Mouse (Mus musculus) thymus, postnatal 10 days (tissue): ENCODE data around the gene Txn2.
A peak's percentile ranks its signal among the peaks of the same experiment; 100 is the strongest.

Source experiments
- DNase-seq, 2 experiments: peaks; one replicate each; pipeline ENCODE4 v3.0.0; 2021; ENCODE audit warnings: low spot score in 2 of 2

Gene Txn2

DNA sequence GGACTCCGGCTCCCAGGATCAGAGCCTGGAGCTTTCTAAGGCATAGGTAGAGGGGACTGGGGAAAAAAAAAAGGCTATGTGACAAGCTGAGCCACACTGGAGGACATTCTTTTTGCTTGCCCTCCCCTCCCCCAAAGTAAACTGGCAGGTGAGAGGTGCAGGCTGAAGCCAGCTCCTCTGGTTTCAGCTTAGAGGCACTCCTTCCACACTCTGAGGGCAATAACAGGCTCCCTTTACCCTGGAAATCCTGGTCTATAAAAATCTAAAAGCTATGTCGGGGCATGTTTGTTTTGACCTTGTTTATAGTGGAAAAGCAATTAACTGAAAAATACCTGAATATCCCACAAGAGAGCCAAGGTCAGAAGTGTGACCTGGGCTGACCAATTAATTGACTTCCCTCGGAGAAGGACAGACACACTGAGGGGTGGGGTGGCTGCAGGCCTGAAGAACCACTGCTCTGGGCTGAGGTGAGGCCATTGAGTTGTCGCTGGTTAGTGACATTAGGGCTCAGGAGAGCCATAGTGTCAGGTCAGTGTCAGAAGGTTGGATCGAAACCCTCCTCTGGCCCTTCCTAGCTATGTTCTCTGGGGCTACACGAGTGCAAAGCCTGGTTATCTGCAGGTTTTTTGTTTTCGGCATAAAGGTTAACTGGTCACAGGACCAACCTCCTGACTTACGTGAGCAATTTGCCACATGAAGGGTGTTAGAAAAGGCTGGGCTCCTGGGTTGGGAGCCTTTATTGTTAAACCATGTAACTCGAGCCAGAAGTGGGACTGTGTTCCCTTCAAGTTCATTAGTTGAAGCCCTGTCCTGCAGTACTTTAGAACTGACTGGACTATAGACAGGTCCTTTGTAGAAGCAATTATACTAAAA, 20.9 kb downstream of the Txn2 start:
- no peak for DNase-seq

DNA sequence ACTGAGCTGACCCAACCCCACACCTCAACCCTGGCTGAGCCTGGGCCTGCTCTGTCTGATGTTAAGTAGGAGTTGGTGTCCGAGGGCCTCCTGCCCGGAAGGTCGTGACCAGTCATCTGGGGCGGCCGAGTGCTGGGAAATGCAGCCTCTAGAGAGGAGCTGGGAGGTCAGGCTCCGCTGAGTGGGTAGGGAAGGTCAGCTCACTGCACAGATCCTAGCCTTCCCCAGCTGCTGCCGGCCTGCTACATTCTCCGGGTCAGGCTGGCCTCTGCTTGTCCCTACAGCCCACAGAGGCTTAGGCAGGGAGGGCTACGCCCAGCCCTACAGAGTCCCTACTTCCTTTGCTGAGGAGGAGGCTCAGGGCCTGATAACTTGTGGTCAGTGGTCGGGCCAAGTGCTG, 22.3 kb downstream of the Txn2 start:
- DNase-seq = no peak

DNA sequence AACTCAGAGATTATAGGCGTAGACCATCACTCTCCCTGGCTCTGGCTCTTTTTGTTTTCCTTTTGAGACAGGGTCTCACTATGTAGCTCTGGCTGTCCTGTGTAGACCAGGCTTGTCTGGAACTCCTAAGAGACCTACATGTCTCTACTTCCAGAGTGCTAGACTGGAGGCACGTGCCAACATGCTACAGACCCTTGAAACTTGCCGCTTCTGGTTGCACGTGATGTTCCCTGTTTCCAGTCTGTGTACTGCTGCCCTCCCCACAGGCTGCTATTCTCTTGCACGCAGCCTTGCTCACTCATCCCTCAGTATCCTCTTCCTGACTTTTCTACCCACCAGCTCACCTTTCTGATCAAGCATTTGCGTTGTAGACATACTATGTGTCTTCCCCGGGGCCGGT, 22.7 kb downstream of the Txn2 start:
- DNase-seq = no peak

- peak; percentile 57 to 60 for DNase-seq
These were observed 23.4 kb downstream of the Txn2 start for GRCm38 (mm10) chr15:77905275-77905970.

DNA sequence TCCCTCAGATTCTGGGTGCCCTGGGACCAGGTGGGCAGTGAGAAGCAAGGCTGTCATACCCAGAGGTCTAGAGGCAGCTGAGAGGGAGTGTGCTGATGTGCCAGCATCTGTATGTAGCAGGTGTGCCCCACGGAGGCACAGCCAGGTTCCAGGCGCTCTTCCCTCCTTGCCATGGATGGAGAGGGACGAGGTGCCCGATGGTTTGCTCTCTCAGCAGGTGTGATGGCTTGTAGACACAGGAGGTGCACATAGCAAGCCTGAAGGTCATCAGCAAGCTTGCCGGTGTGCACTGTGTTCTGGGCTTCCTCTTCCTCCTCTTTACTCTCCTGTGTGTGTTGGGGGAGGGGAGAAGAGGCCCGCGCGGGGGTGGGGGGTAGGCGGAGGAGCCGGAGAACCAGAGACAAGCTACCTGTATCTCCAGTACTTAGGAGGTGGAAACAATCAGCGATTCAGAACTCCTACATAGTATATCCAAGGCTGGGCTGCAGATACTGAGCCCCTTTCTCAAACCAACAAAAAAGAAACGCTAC, 24.4 kb downstream of the Txn2 start:
- DNase-seq = peak; percentile 39 to 60

GRCm38 (mm10) chr15:77903176-77903575, 25.6 kb downstream of the Txn2 start:
- no peak for DNase-seq

DNA sequence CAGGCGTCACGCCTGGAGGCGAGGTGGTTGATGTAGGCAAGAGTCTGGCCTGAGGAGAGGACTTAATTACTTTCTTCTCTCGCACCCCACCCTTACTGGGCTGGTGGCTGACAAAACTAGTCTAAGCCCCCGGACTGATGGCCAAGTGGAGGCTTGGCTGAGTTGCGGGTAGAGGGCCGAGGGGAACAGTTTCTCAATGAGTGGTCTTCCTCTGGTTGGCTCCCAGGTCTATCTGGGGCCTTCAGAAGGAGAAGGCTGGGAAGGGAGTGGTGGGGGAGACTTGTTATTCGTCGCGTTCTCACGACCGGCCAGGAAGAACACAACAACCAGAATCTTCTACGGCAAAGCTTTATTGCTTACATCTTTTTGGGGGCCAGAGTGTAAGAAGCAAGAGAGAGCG, 33.9 kb downstream of the Txn2 start:
- no peak for DNase-seq

DNA sequence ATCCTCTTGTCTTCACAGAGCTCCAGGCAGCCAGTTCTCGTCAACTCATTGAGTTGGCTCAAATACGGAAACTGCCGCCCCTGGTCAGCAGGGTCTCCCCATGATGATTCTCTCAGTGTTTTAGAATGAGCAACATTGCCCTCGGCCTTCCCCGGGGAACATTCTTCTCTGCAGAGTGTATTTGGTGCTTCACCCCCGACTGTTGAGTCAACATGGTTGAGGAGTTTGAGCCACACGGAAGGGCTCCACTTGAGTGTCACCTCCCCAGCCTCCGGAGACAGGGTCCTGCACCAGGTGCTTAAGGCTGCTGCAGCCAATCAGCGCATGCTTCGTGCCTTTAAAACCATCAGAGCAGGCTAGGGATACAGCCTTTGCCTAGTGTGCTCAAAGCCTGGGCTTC, 35.5 kb downstream of the Txn2 start:
- no peak for DNase-seq

DNA sequence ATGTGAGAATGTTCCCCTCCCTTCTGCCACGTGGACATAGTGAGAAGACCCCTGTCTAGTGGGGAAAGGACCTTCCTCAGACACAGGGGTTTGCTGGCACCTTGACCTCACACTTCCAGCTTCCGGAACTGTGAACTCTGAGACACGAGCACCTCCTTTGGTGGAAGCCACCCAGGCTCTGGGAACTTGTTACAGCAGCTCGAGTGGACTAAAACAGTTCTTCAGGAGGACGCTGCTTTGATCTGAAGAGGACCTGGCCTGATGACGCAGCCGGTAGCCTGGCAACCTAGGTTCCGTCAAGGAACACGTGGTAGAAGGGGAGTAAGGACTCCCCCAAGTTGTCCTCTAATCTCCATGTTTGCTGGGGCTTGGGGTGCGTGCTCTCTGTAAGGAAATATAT, 36.4 kb downstream of the Txn2 start:
- DNase-seq = no peak

- DNase-seq = no peak
These were observed 37.0 kb downstream of the Txn2 start for GRCm38 (mm10) chr15:77891766-77892165.

DNA sequence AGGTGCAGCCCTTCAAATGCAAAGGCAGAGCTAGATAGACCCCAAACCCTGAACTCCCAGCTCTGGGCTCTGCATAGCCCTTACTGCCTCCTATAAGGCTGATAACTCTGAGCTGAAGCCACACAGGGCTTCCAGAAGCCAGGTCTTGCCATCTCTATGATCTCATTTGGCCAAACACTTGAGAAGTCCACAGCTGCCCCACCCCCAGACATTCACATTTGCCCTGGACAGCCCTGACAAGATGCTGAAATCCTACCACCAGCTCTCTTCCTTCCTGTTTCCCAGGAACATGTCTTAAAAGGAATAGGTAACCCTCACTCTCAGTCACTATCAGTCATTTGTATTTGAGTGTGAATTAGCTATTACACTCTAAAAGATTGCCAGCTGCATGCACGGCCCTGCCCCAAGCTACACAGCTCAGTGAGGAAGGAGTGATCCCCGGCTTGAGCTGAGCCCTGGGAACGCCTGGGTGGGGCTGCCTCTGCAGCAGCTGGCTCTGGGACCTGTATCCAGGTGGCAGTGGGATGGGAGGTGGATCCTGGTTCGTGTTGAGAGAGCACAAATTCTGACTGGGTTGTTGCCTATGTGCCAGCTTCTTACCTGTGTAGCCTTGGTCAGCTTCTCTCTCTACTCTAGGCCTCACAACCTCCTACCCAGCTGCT, 38.9 kb downstream of the Txn2 start:
- no peak for DNase-seq

DNA sequence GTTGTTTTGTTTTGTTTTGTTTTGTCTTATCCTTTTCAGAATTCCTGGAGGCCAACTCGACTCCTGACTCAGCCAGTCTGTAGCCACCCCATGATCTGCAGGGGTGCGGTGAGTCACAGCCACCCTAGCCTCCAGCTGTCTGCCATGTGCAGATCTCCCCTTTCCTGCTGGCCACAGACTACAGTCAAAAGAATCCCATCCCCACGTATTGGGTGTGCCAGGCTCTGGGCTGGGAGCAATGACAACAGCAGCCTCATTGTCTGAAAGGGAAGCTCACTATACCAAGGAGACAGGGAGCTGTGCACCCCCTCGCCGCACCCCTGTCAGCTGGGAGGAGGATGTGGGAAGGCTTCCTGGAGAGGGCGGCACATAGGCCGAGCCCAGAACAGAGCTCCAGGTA, 40.5 kb downstream of the Txn2 start:
- no peak for DNase-seq

GRCm38 (mm10) chr15:77887093-77887488, 41.7 kb downstream of the Txn2 start:
- no peak for DNase-seq

- no peak for DNase-seq
These were observed 42.3 kb downstream of the Txn2 start for GRCm38 (mm10) chr15:77886369-77887092.

GRCm38 (mm10) chr15:77885945-77886344, 42.9 kb downstream of the Txn2 start:
- DNase-seq = no peak

DNA sequence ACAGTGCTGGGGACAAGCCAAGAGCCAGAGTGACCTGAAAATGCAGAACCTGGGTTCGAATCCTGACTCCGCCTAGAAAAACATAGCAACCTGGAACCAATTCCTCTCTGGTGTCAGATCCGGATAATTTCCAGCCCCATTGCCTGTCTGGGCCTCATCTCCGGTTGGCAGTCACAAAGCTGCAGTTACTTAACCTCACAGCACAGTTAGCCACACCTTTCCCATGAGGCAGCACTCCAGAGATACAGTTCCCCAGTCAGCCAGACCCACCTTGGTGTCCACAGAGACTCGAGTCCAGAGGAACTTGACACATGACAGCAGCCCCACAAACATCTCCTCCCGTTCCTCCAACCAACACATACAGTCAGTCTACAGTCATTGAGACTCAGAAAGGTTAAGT, 43.6 kb downstream of the Txn2 start:
- DNase-seq = no peak

GRCm38 (mm10) chr15:77883697-77884010, 45.2 kb downstream of the Txn2 start:
- DNase-seq = no peak

DNA sequence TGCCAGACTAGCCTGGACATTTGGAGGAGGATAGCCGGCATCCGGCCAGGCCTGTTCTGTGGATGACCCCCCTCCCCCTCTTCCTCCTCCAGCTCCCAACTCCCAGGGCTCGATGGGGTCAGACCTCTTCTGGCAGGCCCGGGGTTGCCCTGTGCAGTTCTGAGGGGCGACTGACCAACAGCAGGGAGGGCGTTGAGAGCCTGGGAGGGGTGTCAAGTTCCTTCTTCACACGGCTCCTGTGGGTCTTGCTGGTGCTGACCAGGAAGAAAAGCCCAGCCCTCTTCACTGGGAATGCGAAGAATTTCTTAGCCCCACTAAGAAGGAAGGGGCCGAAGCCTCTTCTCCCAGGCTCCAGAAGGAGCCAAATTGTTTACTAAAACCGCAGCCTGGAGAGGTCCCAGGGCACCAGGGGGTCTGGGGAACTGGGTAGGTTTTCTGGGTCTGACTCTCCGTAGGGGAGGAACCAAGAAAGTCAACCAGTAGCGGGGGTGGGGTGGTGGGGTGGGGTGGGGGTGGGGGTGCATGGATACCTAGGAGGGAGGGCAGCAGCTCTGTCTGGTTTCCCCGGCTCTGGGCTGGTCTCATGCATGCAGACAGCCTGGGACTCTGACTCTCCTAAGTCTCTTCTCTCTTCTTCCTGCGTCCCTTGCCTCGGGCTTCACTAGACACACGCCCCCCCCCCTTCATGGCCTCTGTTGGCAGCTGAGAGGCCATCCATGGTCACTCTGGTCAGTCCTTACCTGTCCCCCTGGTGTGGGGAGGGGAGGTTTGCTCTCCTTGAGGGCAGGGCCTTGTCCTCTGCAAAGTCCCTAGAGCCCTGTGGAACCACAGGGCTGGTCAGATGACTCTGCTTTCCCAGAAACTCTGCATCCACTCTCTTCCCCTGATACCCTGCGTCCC, 45.8 kb downstream of the Txn2 start:
- DNase-seq = no peak

GRCm38 (mm10) chr15:77882297-77882696, 46.5 kb downstream of the Txn2 start:
- DNase-seq = no peak

GRCm38 (mm10) chr15:77881698-77882097, 47.1 kb downstream of the Txn2 start:
- DNase-seq = no peak

- no peak for DNase-seq
These were observed 48.1 kb downstream of the Txn2 start for GRCm38 (mm10) chr15:77880738-77881137.
